Mouse (Mus musculus): Measurements from ENCODE around the gene Kif21a.

GRCm38 (mm10) chr15:91046506-91046905 lies 3.2 kb downstream of the Kif21a start:
- no peak for TF ChIP-seq SIN3A (IDR thresholded peaks at IDR 0.05; ENCODE audit: low read length)
- TF ChIP-seq CTCF (IDR thresholded peaks at IDR 0.05 in 2 of 3, conservative IDR thresholded peaks at IDR 0.05 in 1 of 3; ENCODE audit: control insufficient read depth in 1 of 3, insufficient read depth in 1 of 3, low read depth in 2 of 3, low read length in 3 of 3, poor library complexity in 1 of 3, severe bottlenecking in 1 of 3), result no peak
- no peak for TF ChIP-seq CHD1 (IDR thresholded peaks at IDR 0.05; ENCODE audit: low read depth, low read length)
- TF ChIP-seq USF1 (IDR thresholded peaks at IDR 0.05; ENCODE audit: low read depth, low read length), result no peak
